Mouse (Mus musculus): Measurements from ENCODE around the gene Hprt. TPM values are rescaled to one million over a fixed set of nuclear protein-coding genes. Genes with fewer than 3 reads are reported as not detected.
A peak's percentile ranks its signal among the peaks of the same experiment; 100 is the strongest.

The Hprt gene
- total RNA-seq, 2 experiments from 2014 or later: 19.6 to 21.2 TPM

DNA sequence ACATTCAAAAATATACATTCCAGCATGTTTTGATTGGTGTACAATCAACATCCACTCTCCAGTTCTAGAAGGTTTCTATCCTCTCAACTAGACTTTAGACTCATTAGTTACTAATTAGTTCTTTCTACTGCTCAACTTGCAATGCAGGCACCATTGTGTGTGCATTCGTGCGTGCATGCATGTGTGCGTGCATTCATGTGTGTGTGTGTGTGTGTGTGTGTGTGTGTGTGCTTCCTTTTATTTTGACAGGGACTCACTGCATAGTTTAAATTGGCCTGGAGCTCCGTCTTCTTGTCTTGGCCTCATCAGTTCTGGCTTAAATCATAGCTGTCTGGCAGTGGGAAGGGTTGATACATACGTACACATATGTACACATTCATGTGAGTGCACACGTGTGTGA, 53.1 kb downstream of the Hprt start:
- DNase-seq: no peak

- no peak for DNase-seq
Measured at GRCm38 (mm10) chrX:53045187-53045903, 57.4 kb downstream of the Hprt start.

GRCm38 (mm10) chrX:53046033-53046432, 58.1 kb downstream of the Hprt start:
- DNase-seq: no peak

- DNase-seq: no peak
Measured at GRCm38 (mm10) chrX:53046911-53047310, 59.0 kb downstream of the Hprt start.

DNA sequence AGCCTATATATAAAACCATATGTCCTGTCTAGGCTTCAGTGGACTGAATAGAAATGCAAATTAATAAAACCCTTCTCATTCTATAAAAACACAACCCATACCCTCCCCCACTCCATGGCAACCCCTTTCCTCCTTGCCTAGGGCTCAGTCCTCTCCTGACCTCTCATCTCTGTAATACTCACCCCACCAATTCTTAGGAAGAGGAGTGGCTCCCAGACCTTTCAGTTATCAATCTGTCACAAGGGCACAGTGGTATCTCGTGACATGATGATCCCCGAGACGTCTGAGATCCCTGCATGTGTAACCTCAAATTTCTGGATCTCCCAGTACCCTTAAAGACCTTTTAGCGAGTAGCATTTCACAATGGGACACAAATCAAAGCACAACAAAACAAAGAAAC, 61.3 kb downstream of the Hprt start:
- DNase-seq: no peak

DNA sequence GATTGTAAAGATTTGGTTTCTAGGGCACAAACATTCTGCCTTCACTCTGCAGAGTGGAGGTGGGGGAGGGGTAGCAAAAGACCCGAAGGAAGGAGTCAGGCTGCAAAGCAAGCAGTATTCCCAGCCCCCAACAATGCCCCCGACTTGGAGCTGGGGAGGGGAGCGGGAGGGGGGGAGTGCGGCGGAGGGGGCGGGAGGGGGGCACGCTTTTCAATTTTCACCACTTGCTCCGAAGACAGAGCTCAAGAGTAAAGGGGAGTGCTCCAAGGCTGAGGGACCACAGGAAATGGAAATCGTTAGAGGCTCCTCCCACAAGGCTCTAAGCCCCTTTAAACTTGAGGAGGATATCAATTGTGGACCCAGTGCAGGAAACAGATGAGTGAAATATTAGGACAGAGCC, 62.4 kb downstream of the Hprt start:
- DNase-seq: no peak

DNA sequence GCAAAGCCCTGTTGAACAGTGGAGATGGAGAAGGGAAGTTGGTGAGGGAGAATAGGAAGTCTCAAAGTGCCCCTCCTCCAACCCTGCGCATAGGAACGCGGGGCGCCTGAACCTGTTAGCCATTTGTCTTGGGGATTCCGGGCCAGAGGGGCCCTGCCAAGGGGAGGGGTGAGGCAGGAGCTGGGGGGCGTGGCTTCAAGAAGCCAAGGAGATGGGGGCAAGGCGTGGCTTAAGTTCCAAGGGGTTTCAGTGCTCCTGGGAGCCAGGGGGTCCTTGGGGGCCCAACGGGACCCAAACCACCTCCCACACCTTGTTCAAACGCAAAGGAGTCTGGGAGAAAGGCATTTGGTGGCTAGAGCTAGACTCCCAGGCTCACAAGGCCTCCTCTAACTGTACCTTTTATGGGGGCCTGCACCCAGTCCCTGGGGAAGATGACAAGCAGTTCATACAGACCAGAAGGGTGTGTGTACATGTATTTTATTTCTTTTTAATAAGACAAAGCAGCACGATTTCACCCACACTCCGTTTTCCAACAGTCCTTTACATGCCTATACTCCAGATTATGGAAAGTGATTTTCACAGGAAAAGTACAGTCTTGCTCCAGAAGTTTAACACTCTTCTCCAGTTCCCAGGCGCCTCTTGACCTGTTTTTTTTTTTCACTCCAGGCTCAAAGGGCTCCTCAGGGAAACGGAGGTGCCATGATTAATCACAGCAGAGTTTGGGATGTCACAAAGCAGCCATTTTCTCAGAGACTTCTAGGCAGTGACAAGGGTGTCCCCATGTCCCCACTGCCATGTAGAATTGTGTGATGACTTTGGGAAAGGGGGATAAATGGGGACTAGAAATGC, 64.9 kb downstream of the Hprt start:
- DNase-seq: no peak

- no peak for DNase-seq
Measured at GRCm38 (mm10) chrX:53053885-53054284, 65.9 kb downstream of the Hprt start.

DNA sequence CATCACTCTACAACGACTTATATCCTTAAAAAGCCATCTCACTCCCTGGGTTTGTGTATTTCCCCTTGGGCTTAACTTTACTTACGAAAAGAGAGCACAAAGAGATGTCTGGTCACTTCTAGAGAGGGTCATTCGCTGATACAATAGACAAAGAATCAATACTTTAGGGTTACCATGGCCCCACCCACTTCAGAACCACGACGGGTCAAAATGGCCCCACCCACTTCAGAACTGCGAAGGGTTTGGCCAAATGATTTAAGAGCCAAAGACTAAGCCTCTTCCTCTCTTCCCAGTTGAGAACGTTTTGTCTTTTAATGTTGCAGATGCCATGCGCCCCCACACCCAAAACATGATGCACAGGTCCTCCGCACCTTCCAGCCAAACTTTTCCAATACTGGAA, 67.8 kb downstream of the Hprt start:
- no peak for DNase-seq

- DNase-seq: no peak
Measured at GRCm38 (mm10) chrX:53056627-53057026, 68.7 kb downstream of the Hprt start.

DNA sequence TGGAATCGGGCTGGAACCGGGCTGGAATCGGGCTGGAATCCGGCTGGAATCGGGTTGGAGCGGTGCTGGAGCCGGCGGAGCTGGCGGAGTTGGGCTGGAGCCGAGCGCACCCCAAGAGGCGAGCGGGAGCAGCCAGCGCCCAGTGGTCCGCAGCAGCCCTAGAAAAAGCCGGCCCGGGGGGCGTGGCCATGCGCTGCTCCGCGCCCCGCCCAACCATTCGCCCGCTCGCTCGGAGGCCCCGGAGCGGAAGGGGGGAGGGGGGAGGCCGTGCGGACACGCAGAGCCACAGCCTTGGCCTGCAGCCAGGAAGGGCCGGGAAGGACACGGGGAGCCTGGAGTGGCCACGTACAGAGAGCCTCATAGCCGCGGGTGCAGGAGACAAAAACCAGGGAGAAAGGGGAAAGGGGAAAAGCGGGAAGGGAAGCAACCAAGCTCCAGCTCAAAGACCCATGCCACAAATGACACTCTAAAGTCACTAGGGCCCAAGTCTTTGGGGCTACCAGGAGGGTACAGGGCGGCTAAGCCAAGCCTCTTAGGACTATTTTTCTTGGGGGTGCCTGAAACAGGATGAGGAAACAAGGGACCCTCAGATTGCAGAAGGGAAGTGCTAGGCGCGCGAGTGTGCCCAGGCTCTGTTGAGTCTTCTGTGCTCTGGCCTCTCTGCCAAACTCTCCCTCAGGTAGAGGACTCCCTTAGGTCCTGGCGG, 69.3 kb downstream of the Hprt start:
- peak; percentile 89 for DNase-seq

DNA sequence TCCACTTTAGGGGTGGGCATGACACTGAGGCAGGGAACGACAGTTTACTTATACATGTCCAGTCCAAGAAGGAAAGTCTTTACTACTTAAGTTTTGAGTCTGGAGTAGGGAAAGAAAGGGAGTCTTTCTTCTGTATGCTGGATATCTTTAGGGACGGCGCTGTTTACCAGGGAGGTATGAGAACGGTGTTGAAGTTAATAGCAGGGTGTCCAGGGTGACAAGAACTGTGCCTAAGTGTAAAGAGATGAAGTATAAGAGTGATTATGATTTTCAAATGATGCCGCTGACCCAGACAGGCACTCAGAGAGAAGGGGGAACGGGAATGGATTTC, 69.8 kb downstream of the Hprt start:
- DNase-seq: no peak

- no peak for DNase-seq
Measured at GRCm38 (mm10) chrX:53058459-53059280, 70.7 kb downstream of the Hprt start.

GRCm38 (mm10) chrX:53059426-53060007, 71.6 kb downstream of the Hprt start:
- no peak for DNase-seq

- no peak for DNase-seq
Measured at GRCm38 (mm10) chrX:53064406-53064805, 76.5 kb downstream of the Hprt start.

Small RNA genes lying within 50 kb of the gene (microRNA-seq; reads per million reads assigned to microRNA genes)
- gene Mir322 (ENCODE audit: borderline replicate concordance in 2 of 2) (20,184 to 21,338 reads per million in 2 experiments), gene Mir351 (ENCODE audit: borderline replicate concordance in 2 of 2) (1,330 to 1,827 reads per million in 2 experiments), gene Mir450-1 (ENCODE audit: borderline replicate concordance in 2 of 2) (24.3 to 26.7 reads per million in 2 experiments), gene Mir450-2 (ENCODE audit: borderline replicate concordance in 2 of 2) (11.1 to 18.3 reads per million in 2 experiments), gene Mir450b (ENCODE audit: borderline replicate concordance in 2 of 2) (194 to 247 reads per million in 2 experiments), gene Mir503 (ENCODE audit: borderline replicate concordance in 2 of 2) (108 to 168 reads per million in 2 experiments), gene Mir542 (ENCODE audit: borderline replicate concordance in 2 of 2) (544 to 942 reads per million in 2 experiments)

Other genes with a start within 250 kb of the Hprt start
- not detected for gene Ccdc160, start 196.9 kb upstream of the Hprt start, total RNA-seq (2021)
- 1 to 10 TPM; 2.7 to 3.6 TPM for gene Phf6, start 75.9 kb upstream of the Hprt start, total RNA-seq (2021)

Data from gastrocnemius, postnatal 25 days (tissue).